Mouse (Mus musculus) neural tube, embryonic 13.5 days (tissue): ENCODE measurements at regions not wholly inside any gene's neighbourhood (a gene's known extent, or its start where the extent isn't known, plus 50 kb on each side); places are given as distances from the start of the nearest gene placed in this dataset.
A peak's percentile ranks its signal among the peaks of the same experiment; 100 is the strongest.
"Not testable (repeated sequence)": the region's sequence is repeated elsewhere in the genome, so short reads cannot be mapped to it uniquely, and the experiment has no call there.

Experiments
- ATAC-seq: fragments of 200-750 bp; cut with Nextera tagmentation; 2 replicates; pipeline ENCODE4 v1.8.0; 2017; ENCODE audit warnings: low read depth, mild to moderate bottlenecking, moderate TSS enrichment, moderate library complexity
- H3K27ac ChIP-seq: fragments of 300-500 bp; sonication (generic); replicated peaks from 2 replicates; pipeline ENCODE4 v1.5.1; 2015; ENCODE audit warnings: moderate library complexity, mild to moderate bottlenecking, inconsistent platforms
- H3K27me3 ChIP-seq: fragments of 300-500 bp; sonication (generic); 2 replicates; pipeline ENCODE4 v1.6.1; 2015; ENCODE audit warnings: mild to moderate bottlenecking, inconsistent platforms
- H3K36me3 ChIP-seq: fragments of 300-500 bp; sonication (generic); 2 replicates; pipeline ENCODE4 v1.6.1; 2015; ENCODE audit warnings: mild to moderate bottlenecking, inconsistent platforms
- H3K4me1 ChIP-seq: fragments of 300-500 bp; sonication (generic); replicated peaks from 2 replicates; pipeline ENCODE4 v1.6.1; 2015; ENCODE audit warnings: inconsistent platforms
- H3K4me2 ChIP-seq: fragments of 300-500 bp; sonication (generic); 2 replicates; pipeline ENCODE4 v1.6.1; 2015; ENCODE audit warnings: inconsistent platforms, mild to moderate bottlenecking, moderate library complexity
- H3K4me3 ChIP-seq: fragments of 300-500 bp; sonication (generic); 2 replicates; pipeline ENCODE4 v1.5.1; 2015; ENCODE audit warnings: mild to moderate bottlenecking, inconsistent platforms
- H3K9ac ChIP-seq: fragments of 300-500 bp; sonication (generic); 2 replicates; pipeline ENCODE4 v1.6.1; 2015; ENCODE audit warnings: moderate library complexity, mild to moderate bottlenecking, inconsistent platforms
- H3K9me3 ChIP-seq: fragments of 300-500 bp; sonication (generic); 2 replicates; pipeline ENCODE4 v1.6.1; 2016; ENCODE audit warnings: inconsistent platforms
- WGBS: fragments of 180-500 bp; shearing (Covaris S2); methylation state at CpG from one replicate; pipeline ENCODE4 v1.1.7; 2015; 5-methylcytosine and 5-hydroxymethylcytosine counted together

DNA sequence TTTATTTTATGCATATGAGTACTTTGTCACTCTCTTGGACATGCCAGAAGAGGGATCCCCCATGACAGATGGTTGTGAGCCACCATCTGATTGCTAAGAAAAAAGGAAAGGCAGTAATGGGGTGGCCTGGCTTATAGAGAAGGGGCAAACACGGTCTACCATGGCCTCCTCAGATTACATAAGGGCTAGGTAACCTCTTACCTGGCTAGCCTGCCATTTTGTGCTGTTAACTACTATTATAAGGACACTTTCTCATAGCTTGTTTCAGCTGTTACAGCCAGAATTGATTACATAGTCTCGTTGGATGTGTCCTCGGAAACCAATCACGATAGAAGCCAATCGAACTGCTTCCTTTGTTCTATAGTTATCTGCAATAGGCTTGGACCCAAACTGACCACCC lies 60.9 kb upstream of the Gm14496 start:
- Histone ChIP-seq H3K9ac (no peak overlapping the region), H3K27ac (no peak overlapping the region), H3K4me3 (no peak overlapping the region), H3K36me3 (no peaks in the 10 kb centered on the region), H3K4me2 (no peak overlapping the region), H3K27me3 (no peaks in the 10 kb centered on the region), H3K9me3 (0 out of 2 replicates have a peak, but pooled peaks cover 3% of the 10 kb centered on the region), H3K4me1 (no peaks in the 10 kb centered on the region)
- 88% methylated on average over 5 of the region's 5 CpGs for WGBS
- ATAC-seq = no peak; the same call in 1 of the 2 replicates

- not testable (repeated sequence) for H3K4me2 ChIP-seq, H3K9ac ChIP-seq, H3K4me3 ChIP-seq, H3K9me3 ChIP-seq, H3K27me3 ChIP-seq, H3K27ac ChIP-seq, H3K36me3 ChIP-seq, H3K4me1 ChIP-seq, ATAC-seq
- 94% methylated on average over 4 of the region's 4 CpGs for WGBS
These were observed 60.4 kb upstream of the Gm14496 start for GRCm38 (mm10) chr2:181930538-181930937.

- H3K4me2 ChIP-seq, H3K27me3 ChIP-seq, H3K36me3 ChIP-seq, H3K27ac ChIP-seq, H3K4me3 ChIP-seq, H3K9me3 ChIP-seq, H3K9ac ChIP-seq, H3K4me1 ChIP-seq: not testable (repeated sequence)
- ATAC-seq = peak; percentile 69; the same call in 1 of the 2 replicates
- 70% methylated on average over 3 of the region's 3 CpGs for WGBS
These were observed 59.7 kb upstream of the Gm14496 start for GRCm38 (mm10) chr2:181931077-181931815.

- H3K4me1 ChIP-seq = no peaks in the 10 kb centered on the region
- WGBS = 86% methylated on average over 2 of the region's 2 CpGs
- H3K4me2 ChIP-seq = no peak overlapping the region
- no peak overlapping the region for H3K4me3 ChIP-seq
- no peak for ATAC-seq
- no peak overlapping the region for H3K9ac ChIP-seq
- H3K27me3 ChIP-seq = no peaks in the 10 kb centered on the region
- H3K9me3 ChIP-seq = 0 out of 2 replicates have a peak, but pooled peaks cover 3% of the 10 kb centered on the region
- no peaks in the 10 kb centered on the region for H3K36me3 ChIP-seq
- H3K27ac ChIP-seq = no peak overlapping the region
These were observed 58.9 kb upstream of the Gm14496 start for GRCm38 (mm10) chr2:181931918-181932605.
